Mouse (Mus musculus): ENCODE results near the gene Smad3.

Smad3 gene

DNA sequence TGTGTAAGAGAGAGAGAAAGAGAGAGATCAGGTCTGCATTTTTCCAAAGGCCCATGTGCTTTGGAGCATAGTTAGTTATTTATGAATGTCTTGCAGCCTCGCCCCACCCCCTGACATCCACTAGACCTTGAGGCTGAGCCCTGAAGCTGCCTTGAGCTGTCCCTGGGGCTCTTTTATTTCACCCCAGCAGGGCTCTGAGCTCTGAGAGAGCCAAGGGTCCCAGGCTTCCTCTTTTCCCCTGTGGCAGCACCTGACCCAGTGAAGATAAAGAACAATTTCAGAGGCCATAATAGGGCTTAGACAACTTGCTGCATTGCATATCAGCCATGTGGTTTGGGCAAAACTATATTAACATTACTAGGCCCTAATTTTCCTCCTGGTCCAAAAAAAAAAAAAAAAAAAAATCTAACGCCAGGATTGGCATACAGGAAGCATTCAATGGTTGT, 93.5 kb downstream of the Smad3 start:
- DNase-seq (ENCODE audit: low spot score), result no peak

GRCm38 (mm10) chr9:63663222-63663621, 94.6 kb downstream of the Smad3 start:
- DNase-seq (ENCODE audit: low spot score), result no peak

GRCm38 (mm10) chr9:63662759-63663158, 95.0 kb downstream of the Smad3 start:
- no peak for DNase-seq (ENCODE audit: low spot score)

GRCm38 (mm10) chr9:63660691-63661090, 97.1 kb downstream of the Smad3 start:
- no peak for DNase-seq (ENCODE audit: low spot score)

DNA sequence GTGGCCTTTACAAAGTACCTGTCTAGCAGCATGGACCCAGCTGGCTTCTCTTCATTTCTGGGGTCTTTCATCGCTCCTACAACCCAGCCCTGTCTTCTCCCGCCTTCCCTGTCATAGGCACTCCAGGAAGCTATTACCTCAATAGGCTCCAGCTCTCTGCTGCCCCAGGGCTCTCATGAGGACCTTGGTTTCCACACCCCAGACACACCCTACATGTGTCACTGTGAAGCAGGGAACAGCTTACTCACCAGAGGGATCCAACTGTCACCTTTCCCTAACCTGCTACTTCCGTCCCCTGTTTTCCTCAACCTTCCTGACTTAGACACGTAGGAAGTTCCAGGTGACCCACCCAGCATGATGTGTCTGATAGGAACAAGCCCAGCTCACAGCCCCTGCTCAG, 97.7 kb downstream of the Smad3 start:
- no peak for DNase-seq (ENCODE audit: low spot score)

DNA sequence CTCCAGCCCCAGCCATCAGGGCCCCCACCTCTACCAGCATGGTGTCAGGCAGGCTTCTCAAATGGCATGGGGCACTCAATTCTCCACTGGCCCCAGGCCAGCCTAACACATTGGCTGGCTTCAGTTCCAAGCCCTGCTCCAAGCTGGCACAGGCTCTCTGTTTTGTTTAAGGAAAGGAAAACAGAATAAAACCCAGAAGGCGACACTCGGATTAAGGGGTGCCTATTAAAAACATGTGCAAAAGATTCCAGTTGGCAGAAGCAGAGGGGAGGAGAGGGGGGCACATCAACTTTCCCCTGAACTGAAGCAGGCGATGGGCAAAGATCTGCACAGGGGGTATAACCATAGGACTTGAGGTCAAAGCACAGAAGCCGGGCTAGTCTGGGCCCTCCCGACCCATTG, 98.8 kb downstream of the Smad3 start:
- DNase-seq (ENCODE audit: low spot score), result peak; percentile 87

DNA sequence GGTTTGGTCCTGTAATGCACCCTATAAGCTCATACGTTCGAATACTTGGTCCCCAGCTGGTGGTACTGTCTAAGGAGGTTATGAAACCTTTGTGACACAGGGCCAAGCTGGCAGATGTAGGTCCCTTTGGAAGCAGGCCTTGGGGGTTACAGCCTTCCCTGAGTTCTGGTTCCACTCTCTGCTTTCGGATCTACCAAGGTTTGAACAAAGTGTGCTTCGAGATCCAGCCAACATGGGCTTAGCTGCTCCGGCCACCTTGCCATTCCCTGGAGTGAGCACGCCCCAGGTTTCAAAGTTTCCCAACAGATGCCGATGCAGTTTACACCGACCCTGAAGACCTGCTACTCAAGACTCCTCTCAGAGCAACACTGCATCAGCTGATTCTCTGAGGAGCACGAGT, 99.4 kb downstream of the Smad3 start:
- DNase-seq (ENCODE audit: low spot score), result no peak

DNA sequence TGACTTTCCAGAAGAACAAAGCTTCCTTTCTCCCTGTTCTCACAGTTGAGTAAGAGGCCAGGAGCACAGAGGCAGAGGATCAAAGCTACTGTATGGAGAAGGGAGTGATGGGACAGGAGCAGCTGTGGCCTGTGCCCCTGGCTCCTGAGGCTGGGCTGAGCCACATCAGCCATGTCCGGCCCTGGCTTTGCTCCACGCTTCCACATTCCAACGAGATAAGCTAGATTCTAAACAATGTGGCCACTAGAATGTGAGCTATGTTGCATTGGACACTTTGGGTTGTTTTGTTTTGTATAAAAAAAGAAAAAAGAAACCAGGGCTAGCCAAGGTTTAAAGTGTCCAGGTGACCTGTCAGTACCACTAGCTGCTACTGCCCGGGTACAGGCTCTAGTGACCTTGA, 100.6 kb downstream of the Smad3 start:
- no peak for DNase-seq (ENCODE audit: low spot score)

DNA sequence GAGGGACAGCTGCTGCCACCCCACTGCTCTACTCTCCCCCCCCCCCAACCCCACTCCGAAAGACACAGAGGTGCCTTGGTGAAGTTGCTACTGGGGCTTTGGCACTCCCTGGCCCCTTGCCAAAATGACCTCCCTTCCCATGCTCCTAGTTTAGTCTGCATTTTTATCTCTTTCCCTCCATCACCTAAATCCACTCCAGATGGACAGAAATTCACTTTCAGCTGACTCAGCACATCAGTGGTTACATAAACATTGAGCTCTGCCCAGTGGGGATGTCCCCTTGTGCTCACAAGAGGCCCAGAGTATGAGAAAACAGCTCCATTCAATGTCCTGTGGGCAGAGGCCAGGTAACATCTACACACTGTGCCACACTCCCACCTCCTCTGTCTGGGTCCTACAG, 102.7 kb downstream of the Smad3 start:
- peak; percentile 62 for DNase-seq (ENCODE audit: low spot score)

GRCm38 (mm10) chr9:63654575-63654974, 103.2 kb downstream of the Smad3 start:
- no peak for DNase-seq (ENCODE audit: low spot score)

GRCm38 (mm10) chr9:63653666-63654065, 104.1 kb downstream of the Smad3 start:
- no peak for DNase-seq (ENCODE audit: low spot score)

- peak; percentile 78 for DNase-seq (ENCODE audit: low spot score)
These were observed 106.2 kb downstream of the Smad3 start for GRCm38 (mm10) chr9:63651594-63651993.

DNA sequence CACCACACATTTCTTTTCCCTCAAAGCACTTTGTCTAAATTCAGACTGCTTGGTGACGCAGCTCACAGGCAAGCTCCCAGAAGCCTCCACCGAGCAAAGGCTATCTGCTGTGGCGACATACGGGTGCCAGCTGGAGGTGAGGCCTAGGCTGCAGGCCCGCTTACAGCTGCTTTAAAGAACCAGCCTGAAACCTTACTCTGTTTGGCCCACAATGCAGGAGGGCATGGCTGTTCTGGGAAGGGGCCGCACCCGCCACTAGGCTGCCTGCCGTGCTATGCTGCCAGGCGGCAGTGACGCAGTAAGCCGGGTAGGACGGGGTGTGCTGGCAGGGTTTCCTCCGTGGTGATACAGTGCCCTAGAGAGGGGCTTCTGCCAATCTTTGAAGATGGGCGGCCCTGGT, 106.9 kb downstream of the Smad3 start:
- no peak for DNase-seq (ENCODE audit: low spot score)

GRCm38 (mm10) chr9:63649841-63650545, 107.8 kb downstream of the Smad3 start:
- peak; percentile 39 for DNase-seq (ENCODE audit: low spot score)

GRCm38 (mm10) chr9:63648520-63648918, 109.3 kb downstream of the Smad3 start:
- no peak for DNase-seq (ENCODE audit: low spot score)

DNA sequence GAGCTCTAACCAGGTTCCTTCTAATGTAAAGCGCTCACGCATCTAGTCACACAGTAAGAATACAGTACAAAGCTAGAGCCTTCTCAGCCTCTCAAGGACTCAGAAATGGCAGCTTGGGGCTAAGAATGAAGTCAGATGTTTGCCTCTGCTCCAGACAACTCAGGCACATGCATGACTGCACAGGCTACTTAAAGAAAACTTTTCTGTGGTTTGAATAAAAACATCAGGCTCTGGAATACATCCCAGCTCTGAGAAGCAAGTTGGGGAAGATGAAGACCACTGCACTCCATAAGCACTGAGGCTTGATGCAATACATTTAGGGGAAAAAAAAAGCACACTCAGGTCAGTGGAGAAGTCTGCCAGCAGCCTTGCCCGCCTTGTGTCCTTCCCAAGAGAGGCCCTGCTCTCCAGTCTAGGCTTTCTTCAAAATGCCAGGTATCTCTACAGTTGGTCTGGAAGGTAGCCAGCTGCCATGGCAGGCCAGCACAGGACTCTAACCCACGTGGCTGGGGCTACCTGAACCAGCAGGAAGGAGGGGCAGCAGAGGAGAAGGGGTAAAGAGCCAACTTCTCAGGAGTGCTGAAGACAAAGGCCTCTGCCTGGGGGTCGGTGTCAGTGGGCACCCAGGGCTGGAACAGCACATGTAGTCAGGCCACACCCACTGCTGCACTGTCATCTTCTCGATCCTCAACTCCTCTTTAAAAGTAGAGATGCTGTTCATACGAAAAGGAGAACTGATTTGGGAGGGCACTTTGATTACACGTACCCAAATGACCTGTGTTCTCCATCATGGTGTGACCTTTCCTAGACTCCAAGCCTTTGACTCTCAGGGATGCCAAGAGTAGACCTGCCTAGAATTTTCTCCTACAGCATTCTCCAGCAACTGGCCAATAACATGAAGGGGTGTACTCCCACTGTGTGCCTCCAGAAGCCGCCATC, 109.9 kb downstream of the Smad3 start:
- no peak for DNase-seq (ENCODE audit: low spot score)

- no peak for DNase-seq (ENCODE audit: low spot score)
These were observed 112.7 kb downstream of the Smad3 start for GRCm38 (mm10) chr9:63645084-63645483.

GRCm38 (mm10) chr9:63644011-63644410, 113.8 kb downstream of the Smad3 start:
- no peak for DNase-seq (ENCODE audit: low spot score)

DNA sequence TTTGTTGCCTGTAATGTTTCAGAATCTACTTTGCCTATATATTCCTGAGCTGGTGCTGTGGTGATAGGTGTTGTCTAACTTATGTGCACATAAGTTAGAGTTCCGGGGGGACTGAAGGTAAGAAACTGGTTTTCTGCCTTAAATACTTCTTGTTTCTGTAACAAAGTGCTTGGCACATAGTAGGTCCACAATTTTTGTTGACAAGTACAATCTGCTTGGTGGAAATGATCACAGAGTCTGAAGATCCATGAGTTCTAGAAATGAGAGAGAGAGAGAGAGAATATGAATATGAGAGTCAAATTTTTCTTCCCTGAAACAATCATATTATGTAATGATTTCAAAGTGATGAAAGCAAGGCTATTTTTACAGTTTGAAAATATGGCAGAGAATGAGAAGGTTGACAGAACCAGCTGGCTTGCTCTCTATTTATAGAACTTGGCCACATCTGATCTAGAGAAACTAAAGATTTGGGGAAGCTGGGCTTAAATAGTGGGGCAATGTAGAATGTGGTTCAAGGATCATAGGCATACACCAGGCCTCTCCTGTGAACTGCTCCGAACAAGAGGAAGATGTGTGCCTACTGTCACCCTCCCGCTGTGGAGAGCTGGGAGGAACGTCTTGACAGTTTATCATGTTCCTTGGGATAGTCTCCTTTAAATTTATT, 115.7 kb downstream of the Smad3 start:
- peak; percentile 58 for DNase-seq (ENCODE audit: low spot score)

DNA sequence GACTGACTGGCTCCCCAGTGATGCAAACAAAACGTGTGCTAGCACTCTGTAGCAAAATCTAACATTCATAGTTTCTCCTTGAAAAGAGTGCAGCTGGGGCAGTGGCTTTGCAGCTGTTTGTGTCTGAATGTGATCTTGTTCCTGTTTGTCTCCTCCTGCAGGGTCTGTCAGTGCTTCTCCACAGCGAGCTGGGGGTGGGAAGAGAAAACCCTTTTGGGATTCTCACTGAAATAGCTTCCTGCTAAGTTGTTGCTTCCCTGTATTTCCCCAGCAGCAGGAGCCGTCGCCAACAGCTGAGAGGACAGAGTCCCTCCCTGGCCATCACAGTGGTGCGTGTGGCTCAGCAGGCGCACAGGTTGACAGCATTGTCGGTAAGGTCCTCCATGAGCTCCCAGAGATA, 121.7 kb downstream of the Smad3 start:
- DNase-seq (ENCODE audit: low spot score), result no peak

DNA sequence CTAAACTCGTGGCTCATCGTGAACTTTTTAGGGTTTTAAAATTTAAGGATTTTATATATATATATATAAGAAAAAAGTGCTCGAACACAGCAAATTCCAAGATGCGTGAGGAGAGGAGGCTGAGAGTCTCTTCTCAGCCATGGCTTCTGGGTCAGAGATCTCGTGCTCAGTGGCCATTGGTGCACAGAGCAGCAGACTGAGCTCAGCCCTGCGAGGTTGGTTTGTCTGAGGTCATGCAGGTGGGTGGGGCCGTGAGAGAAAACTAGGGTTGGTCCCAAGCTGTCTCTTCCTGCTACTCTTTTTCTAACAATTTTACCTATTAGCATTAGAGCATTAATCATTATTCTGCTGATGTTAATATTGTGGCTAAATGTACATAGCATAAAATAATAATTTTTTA, 124.5 kb downstream of the Smad3 start:
- no peak for DNase-seq (ENCODE audit: low spot score)

DNA sequence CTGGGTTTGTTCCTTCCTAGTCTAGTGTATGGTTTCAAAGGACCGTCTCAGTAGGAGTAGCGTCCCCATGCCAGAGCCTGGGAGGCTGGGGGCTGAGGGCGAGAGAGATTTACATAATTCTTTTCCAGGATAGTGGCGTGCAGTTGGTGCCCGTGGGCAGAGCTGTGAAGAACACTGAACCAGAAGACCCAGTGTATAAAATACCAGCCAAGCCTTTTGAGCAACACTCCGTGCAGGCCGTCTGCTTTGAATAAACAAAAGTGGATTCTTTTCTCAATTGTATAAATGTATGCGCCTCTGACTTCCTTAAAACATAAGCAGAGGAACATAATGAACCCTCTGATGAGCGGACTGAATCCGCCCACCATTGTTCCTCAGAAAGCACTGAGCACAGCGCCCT, 124.9 kb downstream of the Smad3 start:
- DNase-seq (ENCODE audit: low spot score), result no peak

GRCm38 (mm10) chr9:63632045-63632444, 125.7 kb downstream of the Smad3 start:
- no peak for DNase-seq (ENCODE audit: low spot score)

Data from adipocyte (in vitro differentiated cells).